Mouse (Mus musculus) naive thymus-derived CD4-positive, alpha-beta T cell, adult 5 months (primary cell): Measurements from ENCODE around the gene Gm10057. TPM values are rescaled to one million over a fixed set of nuclear protein-coding genes. Genes with fewer than 3 reads are reported as not detected.

ENCODE experiments used
- polyA plus RNA-seq: library from polyadenylated mRNA; unstranded; fragments of 100-300 nt; shearing (Covaris generic); gene quantifications from one replicate; pipeline ENCODE4 v1.2.1, GENCODE M21; 2017

Gm10057 gene
- not detected for polyA plus RNA-seq

DNA sequence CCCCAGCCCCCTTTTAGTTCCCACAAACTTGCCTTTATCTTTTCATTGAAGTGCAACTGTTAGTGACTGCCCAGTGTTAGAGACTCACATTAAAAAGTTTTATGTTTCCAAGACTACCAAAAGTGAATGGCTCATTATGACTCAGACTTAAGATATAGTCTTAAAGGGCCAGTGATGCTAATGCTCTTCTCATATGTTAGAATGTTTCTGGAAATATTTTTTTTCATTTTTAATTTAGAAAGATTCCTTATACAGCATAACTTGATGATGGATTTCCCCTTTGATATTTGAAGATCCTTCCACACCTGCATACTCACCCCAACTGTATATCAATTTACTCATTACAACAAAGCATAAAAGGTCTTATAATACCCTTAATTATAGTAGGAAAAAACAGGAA lies at the start of gene Gm10057:
Gm10057 (minus strand) TSS at position 101 of the 400 bp plus-strand sequence.

GRCm38 (mm10) chrX:154033727-154034126 lies 21.1 kb downstream of the Gm10057 start, which contains the start of gene 4921511M17Rik:
TSS of gene 4921511M17Rik (minus strand) at chrX:154033827.

GRCm38 (mm10) chrX:154012540-154012939 lies 42.3 kb downstream of the Gm10057 start, which contains the start of gene Samt1:
TSS of gene Samt1 (minus strand) at chrX:154012640.

Other genes starting within 250 kb of the Gm10057 start
- 2.1 TPM for gene Spin2c, start 222.8 kb downstream of the Gm10057 start, polyA plus RNA-seq
- gene Samt1, start 42.4 kb downstream of the Gm10057 start, polyA plus RNA-seq = not detected
- not detected for gene 4921511M17Rik, start 21.2 kb downstream of the Gm10057 start, polyA plus RNA-seq
- gene Gm15140, start 65.6 kb upstream of the Gm10057 start, polyA plus RNA-seq = not detected